Mouse (Mus musculus) stomach, postnatal 0 days (tissue): Measurements from ENCODE around the gene Lef1.

Experiments
- CTCF ChIP-seq: IDR thresholded peaks from 2 replicates; pipeline ENCODE4 v1.5.1; 2016; ENCODE audit warnings: antibody characterized with exemption, low read depth, mild to moderate bottlenecking, moderate library complexity
- EP300 ChIP-seq: optimal IDR thresholded peaks from 2 replicates; pipeline ENCODE3; 2016; ENCODE audit warnings: antibody characterized with exemption

GRCm38 (mm10) chr3:131155066-131155465 is 44.8 kb downstream of the Lef1 start:
- TF ChIP-seq EP300 (no peak), CTCF (no peak)
